Mouse (Mus musculus) spleen, postnatal 36 days (tissue): ENCODE results near the gene Cldn10.

Source experiments
- DNase-seq, 2 experiments: peaks; one replicate each; pipeline ENCODE4 v3.0.0; 2022; ENCODE audit warnings: low spot score in 2 of 2, mixed read lengths in 1 of 2

Cldn10 gene

DNA sequence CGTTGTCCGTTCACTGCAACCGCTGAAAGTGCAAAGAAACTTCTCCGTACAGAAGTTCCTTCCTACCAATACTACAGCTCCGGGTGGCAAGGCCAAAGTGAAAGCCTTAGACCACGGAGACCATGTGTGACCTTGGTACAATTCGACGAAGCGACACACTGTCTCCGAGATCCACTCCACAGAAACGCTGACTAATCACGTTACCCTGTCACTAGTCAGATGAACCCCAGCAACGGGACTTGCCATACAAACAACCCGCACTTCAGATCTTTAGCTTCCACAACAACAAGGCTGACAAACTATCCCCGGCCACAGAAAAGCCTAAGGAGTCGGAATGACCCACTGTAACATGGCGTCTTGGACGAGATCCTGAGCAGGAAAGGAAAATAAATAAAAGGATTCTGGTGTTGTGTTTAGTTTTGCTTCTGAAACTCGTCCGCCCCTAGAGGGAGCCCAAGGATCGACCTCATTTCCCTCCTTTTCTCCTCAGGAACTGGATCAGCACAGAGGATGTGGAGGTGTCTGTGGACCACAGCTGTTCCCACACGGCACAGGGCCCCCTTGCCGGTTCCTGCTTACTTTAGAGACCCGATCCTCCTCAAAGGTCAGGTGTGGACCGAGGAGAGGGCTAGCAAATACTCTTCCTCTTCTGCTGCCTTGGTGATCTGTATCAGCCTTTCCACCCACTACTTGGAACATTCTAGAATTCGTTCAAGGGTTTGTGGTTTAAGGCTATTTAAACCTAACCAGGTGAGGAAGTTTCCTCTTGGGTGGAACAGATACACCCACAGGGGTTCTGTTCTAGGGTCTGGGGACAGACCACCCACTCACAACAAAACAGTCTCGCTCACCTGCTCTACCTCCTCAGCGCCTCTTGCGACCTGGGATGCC is 122.9 kb downstream of the Cldn10 start:
- peak in 1 of 2 experiments; percentile 23 for DNase-seq

DNA sequence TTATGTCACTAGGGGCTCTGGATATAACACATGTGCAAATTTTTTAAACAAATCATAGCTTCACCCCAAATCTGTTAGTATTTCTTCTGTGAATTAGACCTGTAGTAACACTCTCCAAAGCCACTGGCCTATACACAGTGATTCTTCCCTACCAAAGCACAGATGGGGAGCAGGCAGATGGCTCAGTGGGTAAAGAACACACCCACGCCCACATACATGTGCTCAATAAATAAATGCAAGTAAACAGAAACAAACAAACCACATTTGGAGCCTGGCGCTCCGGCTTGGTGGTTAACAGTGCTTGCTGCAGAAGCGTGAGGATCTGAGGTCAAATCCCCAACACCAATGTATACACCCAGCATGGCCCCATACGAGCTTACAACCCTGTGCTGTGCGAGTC is 123.8 kb downstream of the Cldn10 start:
- DNase-seq = no peak

DNA sequence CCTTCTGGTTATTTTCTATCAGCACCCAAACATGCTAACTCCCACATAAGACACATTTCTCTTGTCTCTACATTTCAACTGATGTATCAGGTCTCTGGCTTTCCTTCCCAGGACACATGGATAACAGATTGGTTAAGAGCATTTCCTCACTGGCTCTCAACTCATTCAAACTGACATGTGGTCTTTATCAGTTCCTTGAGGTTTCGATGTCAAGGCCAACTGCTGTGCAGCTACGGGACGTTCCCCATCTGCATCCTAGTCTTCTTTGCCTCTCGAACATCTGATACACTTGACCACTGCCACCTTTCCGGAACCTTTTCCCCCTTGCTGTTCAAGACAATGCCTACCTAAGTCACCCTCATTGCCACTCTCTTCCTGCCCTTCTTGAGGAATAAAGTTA is 125.9 kb downstream of the Cldn10 start:
- no peak for DNase-seq

DNA sequence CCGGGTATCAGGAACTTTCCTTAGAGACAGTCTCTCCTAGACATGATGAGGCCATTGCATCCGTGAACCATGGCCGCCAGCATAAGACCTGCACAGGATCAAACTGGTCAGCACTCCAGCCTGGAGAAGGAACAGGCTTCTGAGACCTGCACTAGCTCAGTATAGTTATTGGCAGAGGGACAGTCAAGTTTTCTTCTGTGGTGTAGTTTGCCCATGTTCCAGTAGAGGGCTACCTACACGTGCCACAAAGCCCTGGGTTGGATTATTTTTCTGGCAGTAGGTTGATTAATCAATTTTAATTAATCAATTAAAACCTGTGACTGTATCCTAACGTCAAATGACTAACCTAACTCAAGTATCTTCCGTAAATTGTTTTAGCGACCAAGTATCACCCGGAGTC is 131.3 kb downstream of the Cldn10 start:
- DNase-seq = no peak

DNA sequence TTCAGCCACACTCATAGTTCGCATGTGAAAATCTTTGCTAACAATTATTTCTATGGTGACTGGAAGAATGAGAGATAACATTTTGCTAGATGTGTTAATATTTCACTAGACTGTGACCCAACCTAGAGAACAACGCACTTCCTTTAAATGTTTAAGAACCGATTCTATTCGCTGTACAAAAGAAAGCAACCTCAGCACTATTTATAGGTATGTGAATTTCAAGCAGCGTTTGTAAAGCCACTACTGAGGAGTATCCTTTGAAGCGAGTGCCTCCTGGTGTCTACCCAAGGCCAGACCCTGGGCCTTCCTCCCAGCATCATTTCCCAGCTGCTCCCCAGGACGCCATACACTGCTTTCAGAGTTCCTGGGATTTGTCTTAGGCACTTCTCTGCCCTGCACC is 132.9 kb downstream of the Cldn10 start:
- no peak for DNase-seq

DNA sequence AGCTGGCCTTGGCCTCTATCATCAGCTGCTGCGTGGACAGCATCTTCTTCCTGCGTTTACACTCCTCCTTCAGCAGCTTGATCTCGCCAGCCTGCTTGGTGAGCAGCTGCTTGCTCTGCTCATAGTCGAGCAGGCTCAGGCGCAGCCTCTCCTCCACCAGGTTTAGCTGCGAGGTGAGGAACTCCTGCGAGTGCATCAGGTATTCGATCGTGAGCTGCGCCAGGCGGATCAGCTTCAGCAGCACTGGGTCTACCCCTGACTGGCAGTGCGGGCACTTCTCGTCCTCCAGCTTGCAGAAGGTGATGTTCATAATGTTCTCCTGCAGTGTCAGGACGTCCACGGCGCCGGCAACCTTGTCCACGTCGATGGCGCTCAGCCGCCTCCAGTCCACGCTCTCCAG is 134.5 kb downstream of the Cldn10 start:
- DNase-seq = no peak

DNA sequence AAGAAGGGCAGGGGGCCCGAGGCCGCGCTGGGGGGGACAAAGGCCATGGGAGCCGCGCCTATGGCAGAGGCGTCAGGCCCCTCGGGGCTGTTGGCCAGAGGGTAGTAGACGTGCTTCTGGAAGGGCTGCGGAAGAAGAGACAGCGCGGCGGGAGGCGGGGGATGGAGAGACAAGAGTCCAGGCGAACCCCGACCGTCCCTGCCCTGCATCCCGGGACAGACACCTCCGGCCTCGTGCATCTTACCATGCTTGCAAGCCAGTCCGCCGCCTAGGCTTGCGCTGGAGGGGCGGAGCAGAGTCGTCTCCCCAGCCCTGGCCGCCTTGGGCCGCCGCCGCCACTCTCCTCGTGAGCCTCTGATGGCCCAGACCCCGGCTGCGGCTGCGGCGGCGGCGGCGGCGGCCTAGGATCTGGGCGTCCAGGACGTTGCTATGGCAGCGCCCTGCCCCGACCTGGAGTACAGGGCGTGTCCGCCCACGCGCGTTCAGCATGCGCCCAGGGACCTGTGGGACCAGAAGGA is 135.0 kb downstream of the Cldn10 start:
- DNase-seq = no peak
